Mouse (Mus musculus) Patski (cell line): ENCODE data around the gene Bfar. TPM values are rescaled to one million over a fixed set of nuclear protein-coding genes. Genes with fewer than 3 reads are reported as not detected.
A peak's percentile ranks its signal among the peaks of the same experiment; 100 is the strongest.
"Not testable (repeated sequence)": the region's sequence is repeated elsewhere in the genome, so short reads cannot be mapped to it uniquely, and the experiment has no call there.

Experiments
- ATAC-seq: fragments of 100-300 bp; one replicate; pipeline ENCODE4 v1.8.0; 2021
- CTCF ChIA-PET: fragments of 350-600 bp; sonication (Branson Sonifier 250); formaldehyde crosslinking; loops from one replicate; lab custom pipeline; 2022; ENCODE audit warnings: inconsistent platforms; lab: Charles Lee
- POLR2A ChIA-PET: fragments of 350-600 bp; sonication (Branson Sonifier 250); formaldehyde crosslinking; loops from one replicate; lab custom pipeline; 2022; ENCODE audit warnings: antibody characterized with exemption, inconsistent platforms; lab: Charles Lee
- DNase-seq: peaks from one replicate; pipeline ENCODE4 v3.0.0-alpha.2; 2011; ENCODE audit warnings: low read depth, low spot score
- H3K27me3 ChIP-seq: fragments of 371-371 bp; one replicate; pipeline ENCODE4 v1.5.1; 2021
- CTCF ChIP-seq: fragments of 100-300 bp; IDR thresholded peaks from one replicate; pipeline ENCODE4 v1.5.1; 2021
- in situ Hi-C: fragments of 300-500 bp; cut with MboI; formaldehyde crosslinking; loops from 3 replicates; pipeline ENCODE4 v1.11.1; 2018; ENCODE audit warnings: low pct_unique_long_range_greater_than_20kb, mixed read lengths
- polyA plus RNA-seq: library from polyadenylated mRNA; unstranded; gene quantifications from one replicate; pipeline ENCODE4 v1.2.3, GENCODE M21; 2021

Gene Bfar
- polyA plus RNA-seq, 1 experiment from 2014 or later: 56.5 TPM

DNA sequence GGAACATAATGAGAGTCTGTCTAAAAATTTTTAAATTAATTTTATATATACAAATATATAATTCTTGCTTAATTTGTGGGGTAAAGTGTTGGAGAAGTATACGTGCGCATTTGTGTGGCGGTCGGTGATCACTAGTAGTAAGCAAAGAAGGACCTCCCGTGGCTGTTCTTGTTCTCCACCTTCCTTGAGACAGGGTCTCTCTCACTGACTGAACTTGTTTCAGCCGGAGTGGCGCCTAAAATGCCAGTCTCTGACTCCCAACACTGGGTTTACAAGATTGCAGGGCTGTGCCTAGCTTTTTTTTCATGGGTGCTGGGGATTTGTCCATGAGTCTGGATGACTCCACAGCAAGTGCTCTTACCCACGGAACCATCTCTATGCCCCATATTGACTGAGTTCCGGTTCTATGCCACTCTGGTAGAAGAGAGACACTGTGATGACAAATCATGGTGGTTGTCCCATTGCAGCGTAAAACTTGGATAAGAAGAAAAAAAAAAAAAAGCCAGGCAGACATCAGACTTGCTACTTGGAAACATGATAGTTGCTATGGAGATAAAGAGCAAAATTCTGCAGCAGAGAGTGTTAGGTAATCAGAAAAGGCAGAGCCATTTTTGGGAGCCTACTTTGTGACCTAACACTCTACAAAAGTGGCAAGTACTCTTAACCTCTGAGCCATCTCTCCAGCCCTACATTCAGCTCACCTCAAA, 3.1 kb upstream of the Bfar start:
- in situ Hi-C loops: no loop called here
- POLR2A ChIA-PET: interaction anchor here (0.6 to 1.0 kb wide), 3 partner anchors 48 to 142 kb away, joined by 3 read pairs; no protein-coding TSS in a partner anchor
- no peak for DNase-seq
- TF ChIP-seq CTCF: no peak
- H3K27me3 ChIP-seq: no peaks in the 10 kb centered on the region
- ATAC-seq: no peak
- CTCF ChIA-PET: interaction anchor here (2.0 kb wide), 1 partner anchor 12 kb away, joined by 6 read pairs; no protein-coding TSS in a partner anchor

DNA sequence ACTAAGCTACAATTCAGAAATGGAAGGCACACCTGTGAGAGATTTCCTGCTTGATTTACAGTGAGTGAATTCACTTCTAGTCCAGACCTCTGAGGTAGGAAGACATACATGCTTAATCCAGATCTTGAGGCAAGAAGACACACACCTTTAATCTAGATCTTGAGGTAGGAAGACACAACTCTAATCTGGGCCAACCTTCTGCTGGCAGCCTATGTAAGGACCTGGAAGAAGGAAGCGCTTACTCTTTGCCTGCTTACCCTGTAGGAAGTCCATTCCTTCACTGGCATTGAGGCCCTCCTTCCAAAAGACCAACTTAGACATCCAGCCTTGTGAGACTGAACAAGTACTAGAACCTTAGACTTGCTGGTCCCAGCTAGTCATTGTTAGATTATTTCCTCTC, 2.4 kb upstream of the Bfar start:
- no peak for ATAC-seq
- CTCF ChIA-PET: no interaction called here
- H3K27me3 ChIP-seq: no peaks in the 10 kb centered on the region
- POLR2A ChIA-PET: no interaction called here
- DNase-seq: no peak
- in situ Hi-C loops: no loop called here
- TF ChIP-seq CTCF: no peak

DNA sequence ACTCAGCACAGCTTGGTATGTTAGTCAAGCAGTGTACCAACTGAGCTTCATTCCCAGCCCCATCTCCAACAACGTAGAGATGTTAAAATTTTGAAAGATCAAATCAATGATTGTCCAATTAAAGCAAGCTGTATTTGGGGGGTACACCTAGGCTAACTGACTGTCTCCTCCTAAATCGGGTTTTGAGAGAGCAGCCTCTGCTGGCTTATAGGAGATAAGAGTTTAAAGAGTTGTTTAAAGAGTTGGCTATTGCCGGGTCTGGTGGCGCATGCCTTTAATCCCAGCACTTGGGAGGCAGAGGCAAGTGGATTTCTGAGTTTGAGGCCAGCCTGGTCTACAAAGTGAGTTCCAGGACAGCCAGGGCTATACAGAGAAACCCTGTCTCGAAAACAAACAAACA, 762 bp upstream of the Bfar start:
- ATAC-seq, in situ Hi-C loops, DNase-seq, H3K27me3 ChIP-seq: not testable (repeated sequence)
- ChIA-PET CTCF (interaction anchor here (1.9 kb wide), 1 partner anchor 63 kb away, joined by 8 read pairs; no protein-coding TSS in a partner anchor), POLR2A (interaction anchor here (1.4 kb wide), 1 partner anchor 63 kb away, joined by 3 read pairs; no protein-coding TSS in a partner anchor)

DNA sequence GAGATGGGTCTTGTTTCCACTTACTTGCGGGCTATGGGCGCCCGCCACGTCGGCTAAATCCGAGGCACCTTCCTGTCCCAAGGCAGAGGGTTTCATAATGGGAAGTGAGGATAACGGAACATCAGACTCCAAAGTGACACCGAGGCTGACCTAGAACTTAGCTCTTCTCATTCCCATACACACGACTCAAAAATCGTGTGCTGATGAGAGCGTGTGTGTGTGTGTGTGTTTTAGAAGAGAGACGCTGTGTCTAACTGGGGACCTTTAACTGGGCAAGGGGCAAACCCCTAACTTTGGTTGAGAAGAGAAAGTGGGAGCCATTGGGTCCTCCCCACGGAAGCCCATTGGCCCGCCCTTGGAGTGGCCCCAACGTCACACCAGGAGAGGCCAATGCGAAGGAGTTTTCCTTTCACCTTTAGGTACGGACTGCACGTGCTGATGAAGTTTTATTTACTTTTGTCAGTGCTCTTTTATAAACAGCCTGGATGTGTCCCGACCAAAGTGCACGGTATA, 784 bp downstream of the Bfar start:
- ChIA-PET CTCF (interaction anchor here (1.9 kb wide), 1 partner anchor 61 kb away, joined by 8 read pairs; no protein-coding TSS in a partner anchor), POLR2A (interaction anchor here (1.4 kb wide), 2 partner anchors 47 to 61 kb away, joined by 3 read pairs; no protein-coding TSS in a partner anchor)
- no peaks in the 10 kb centered on the region for H3K27me3 ChIP-seq
- no peak for TF ChIP-seq CTCF
- ATAC-seq: peak; percentile 55
- no peak for DNase-seq
- in situ Hi-C loops: no loop called here

DNA sequence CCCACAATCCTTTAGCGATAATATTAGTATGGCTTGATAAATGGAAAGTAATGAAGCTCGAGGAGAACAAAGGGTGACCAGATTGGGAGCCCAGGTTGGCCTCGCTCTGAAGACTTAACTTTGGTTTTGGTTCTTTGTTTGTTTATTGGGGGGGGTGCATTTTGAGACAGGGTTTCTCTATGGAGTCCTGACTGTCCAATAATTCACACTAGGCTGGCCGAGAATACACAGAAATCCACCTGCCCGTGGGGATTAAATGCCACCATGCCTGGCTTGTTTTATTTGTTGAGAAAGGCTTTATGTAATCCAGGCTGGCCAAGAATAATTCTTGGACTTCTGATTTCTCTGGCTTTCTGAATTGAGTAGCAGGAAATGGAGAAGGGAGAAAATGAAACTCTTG, 1.5 kb downstream of the Bfar start:
- ATAC-seq (no peak), DNase-seq (no peak)
- no peak for TF ChIP-seq CTCF
- CTCF ChIA-PET: no interaction called here
- in situ Hi-C loops: no loop called here
- H3K27me3 ChIP-seq: no peaks in the 10 kb centered on the region
- POLR2A ChIA-PET: interaction anchor here (1.4 kb wide), 1 partner anchor 46 kb away, joined by 3 read pairs; no protein-coding TSS in a partner anchor

DNA sequence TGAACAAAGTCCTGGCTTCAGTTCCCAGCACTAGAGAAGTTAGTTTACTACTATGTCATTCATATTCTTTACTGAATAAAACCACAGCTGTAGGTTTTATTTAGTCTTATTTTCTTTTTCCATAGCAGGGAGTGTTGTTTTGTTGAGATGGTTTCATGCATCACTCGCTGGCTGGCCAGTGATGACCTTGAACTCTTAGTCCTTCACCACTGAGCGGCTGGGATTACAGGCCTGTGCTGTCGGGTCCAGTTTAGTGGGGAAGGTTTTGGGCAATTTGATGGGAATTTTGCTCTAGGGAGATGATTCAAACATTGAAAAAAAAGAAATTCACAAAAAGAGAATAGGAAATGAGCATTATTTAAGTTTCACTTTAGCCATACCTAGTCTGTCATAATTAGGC, 2.9 kb downstream of the Bfar start:
- in situ Hi-C loops: no loop called here
- DNase-seq (no peak), ATAC-seq (no peak)
- ChIA-PET CTCF (no interaction called here), POLR2A (no interaction called here)
- TF ChIP-seq CTCF: no peak
- no peaks in the 10 kb centered on the region for H3K27me3 ChIP-seq

DNA sequence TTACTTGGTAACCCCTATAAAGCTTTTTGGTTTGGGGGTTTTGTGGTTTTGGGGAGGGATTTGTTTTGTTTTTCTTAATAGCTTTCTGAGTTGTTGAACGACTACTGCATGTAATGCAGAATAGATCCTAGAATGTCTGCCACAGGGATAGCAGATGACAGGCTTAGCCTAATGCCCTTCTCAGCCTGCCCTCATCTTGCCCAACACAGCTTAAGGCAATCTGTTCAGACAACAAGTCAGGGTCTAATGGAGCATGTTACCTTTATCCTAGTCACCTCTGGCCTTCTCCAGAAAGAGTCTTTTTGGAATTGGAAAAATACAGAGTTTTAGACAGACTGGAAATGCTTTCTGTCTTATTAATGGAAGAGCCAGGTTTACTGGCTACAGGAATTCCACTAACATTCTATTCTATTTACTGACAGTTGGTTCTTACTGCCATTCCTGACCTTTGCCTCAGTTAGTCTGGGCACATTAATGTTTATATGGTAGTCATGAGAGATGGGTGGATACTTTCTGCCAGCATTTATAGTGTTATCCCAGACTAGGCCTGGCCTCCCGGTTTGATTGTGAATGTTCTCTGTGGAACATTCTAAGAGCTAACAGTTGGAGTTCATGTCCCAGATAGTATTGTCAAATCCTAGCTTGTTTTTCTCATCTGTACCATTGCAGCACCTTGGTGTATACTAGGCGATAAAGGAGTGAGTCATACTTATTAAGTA, 7.1 kb downstream of the Bfar start:
- POLR2A ChIA-PET: interaction anchor here (0.5 to 1.2 kb wide), 2 partner anchors 12 to 68 kb away, joined by 3 read pairs; no protein-coding TSS in a partner anchor

DNA sequence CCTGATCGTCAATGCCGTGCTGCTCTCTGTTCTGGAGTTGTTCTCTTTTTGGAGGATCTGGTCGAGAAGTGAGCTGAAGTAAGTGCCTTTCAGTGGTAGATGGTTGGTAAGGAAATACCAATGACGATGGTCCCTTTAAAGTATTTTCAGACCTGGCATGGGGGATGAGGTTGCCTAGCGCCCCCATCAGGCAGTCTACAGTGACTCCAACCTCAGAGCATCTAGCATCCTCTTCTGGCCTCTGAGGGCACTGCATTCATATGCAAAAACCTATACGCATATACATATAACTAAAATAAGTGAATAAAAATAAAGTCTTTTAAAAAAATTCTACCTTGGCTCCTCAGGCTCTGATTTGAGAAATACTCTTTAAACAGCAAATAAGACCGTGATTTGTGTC, 27.3 kb downstream of the Bfar start:
- ChIA-PET CTCF (interaction anchor here (1.4 kb wide), 1 partner anchor 20 kb away, joined by 3 read pairs; no protein-coding TSS in a partner anchor), POLR2A (no interaction called here)
- DNase-seq (no peak), ATAC-seq (no peak)
- H3K27me3 ChIP-seq: no peaks in the 10 kb centered on the region
- peak; percentile 76 for TF ChIP-seq CTCF
- in situ Hi-C loops: no loop called here

More for the DNA sequence above, 7.1 kb downstream of the Bfar start:
- CTCF ChIA-PET: interaction anchor here (1.0 to 1.5 kb wide), 3 partner anchors 14 to 124 kb away, joined by 3 to 4 read pairs (median 4); no protein-coding TSS in a partner anchor
- no peak for TF ChIP-seq CTCF
- no peaks in the 10 kb centered on the region for H3K27me3 ChIP-seq
- in situ Hi-C loops: no loop called here
- DNase-seq (peak; percentile 94), ATAC-seq (peak; percentile 95)

DNA sequence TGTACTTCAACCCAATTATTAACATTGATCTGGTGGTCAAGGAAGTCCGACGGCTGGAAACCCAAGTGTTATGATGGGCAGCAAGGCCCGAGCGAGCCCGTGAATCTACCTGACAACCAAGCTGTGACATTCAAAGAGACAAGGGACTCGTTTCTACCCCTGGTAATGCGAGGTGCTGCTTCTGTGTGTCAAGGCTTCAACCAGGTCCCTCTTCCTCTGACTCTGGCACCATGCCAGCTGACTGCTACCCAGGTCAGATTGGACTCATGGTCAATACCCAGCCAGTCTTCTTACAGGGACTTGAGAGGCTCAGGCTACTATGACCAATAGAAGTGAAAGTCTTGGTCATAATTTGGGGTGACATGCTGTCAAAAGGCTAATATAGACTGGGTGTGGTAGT, 30.5 kb downstream of the Bfar start:
- ATAC-seq (no peak), DNase-seq (no peak)
- in situ Hi-C loops: no loop called here
- TF ChIP-seq CTCF: no peak
- POLR2A ChIA-PET: no interaction called here
- CTCF ChIA-PET: no interaction called here
- H3K27me3 ChIP-seq: no peaks in the 10 kb centered on the region

DNA sequence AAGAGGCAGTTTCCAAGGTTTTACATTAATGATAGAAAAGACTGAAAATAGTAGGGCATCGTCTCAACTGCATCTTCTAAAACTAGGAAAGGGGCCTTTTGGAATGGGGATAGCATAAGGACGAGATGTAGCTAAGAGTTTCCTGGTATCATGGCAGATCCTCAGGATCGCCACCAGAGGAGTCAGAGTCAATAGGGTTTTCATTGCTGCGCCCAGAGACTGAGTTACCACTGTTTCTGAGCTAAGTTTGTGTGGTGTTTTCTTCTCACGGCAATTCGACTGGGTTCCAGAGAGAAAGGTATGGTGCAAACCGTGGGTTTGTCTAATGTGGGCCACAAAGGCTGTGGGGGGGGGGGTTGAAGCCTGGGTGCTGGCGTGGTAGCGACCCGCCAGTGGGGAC, 33.0 kb downstream of the Bfar start:
- CTCF ChIA-PET: interaction anchor here (0.8 to 1.5 kb wide), 2 partner anchors 9 to 29 kb away, joined by 3 to 4 read pairs; no protein-coding TSS in a partner anchor
- H3K27me3 ChIP-seq: no peaks in the 10 kb centered on the region
- ATAC-seq (no peak), DNase-seq (no peak)
- TF ChIP-seq CTCF: no peak
- POLR2A ChIA-PET: interaction anchor here (0.9 kb wide), 1 partner anchor 11 kb away, joined by 3 read pairs; no protein-coding TSS in a partner anchor
- in situ Hi-C loops: no loop called here
